Mouse (Mus musculus) mouse embryonic stem cell (cell line): ENCODE results near the gene Apln.

ENCODE experiments used
- in situ Hi-C, 2 experiments: fragments of 300-500 bp; cut with MboI; formaldehyde crosslinking; loops; 1 replicate in 1 of 2; 3 replicates in 1 of 2; pipeline ENCODE4 v1.14.3; 2019 to 2020; ENCODE audit warnings: low sequenced_read_pairs in 2 of 2, low pct_unique_long_range_greater_than_20kb in 1 of 2, mixed read lengths in 1 of 2; ENCODE audit not compliant: unreplicated experiment in 1 of 2

Gene Apln

DNA sequence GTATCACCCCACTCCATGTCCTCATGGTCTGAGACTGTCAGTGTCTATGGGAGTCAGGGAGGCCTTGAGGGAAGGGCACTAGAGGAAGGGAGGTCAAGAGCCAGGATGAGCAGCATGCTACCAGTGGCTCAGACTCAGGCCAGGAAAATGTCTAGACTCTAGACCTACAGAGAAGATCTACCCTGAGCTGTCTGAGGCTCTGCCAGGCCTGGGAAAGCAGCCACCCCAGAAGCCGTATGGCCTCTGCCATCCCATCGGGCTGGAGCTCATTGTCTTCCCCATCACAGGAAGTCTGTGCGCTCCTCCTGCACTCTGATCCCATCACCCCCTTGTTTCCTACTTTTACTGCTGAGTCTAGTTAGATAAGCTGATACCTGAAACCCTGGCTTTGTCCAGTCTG lies 4.1 kb downstream of the Apln start:
- in situ Hi-C loops: no loop called here

DNA sequence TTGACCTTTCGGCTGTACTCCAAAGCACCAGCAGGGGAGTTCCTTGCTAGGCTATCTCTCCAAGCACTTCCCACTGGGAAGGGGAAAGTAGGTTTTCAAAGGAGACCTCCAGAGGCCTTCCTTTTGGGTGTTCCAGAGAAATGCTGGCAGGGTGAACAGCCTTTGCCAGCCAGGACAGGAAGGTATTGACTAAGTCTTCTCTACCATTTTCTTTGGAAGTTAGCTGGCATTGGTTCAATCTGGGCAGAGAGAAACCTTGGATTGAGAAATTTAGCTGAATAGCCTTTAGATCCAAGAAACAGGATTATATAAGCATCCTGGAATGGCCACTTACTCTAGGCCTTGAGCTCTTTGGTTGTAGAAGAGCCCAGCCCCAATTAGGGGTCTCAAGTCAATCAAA lies 11.8 kb downstream of the Apln start:
- in situ Hi-C loops: loop anchor here (5.0 to 25.0 kb wide), 2 partner anchors 64 to 389 kb away; no protein-coding TSS in a partner anchor

- in situ Hi-C loops: loop anchor here (5.0 to 25.0 kb wide), 2 partner anchors 67 to 392 kb away; no protein-coding TSS in a partner anchor
Measured at GRCm38 (mm10) chrX:48019940-48020339, 14.7 kb downstream of the Apln start.

DNA sequence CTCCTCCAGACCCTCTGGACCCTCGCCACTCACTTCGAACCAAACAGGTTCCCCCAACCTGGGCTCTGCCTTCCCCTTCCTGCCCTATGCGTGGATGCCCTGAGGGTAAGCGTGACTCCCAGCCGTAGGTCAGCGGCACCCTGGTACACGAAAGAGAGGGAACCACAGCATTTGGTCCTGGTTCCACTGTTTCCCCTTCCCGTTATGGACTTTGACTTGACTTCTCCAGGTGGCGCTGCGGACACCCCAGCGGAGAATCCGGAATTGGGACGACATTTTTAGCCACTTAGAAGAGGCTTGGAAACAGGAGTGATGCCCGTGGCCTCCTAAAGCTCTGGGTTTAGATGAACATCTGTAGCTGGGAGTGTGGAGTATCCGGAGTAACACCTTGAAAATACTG lies 15.3 kb downstream of the Apln start:
- in situ Hi-C loops: loop anchor here in 1 of 2 experiments (25.0 kb wide), 1 partner anchor 393 kb away; no protein-coding TSS in a partner anchor

DNA sequence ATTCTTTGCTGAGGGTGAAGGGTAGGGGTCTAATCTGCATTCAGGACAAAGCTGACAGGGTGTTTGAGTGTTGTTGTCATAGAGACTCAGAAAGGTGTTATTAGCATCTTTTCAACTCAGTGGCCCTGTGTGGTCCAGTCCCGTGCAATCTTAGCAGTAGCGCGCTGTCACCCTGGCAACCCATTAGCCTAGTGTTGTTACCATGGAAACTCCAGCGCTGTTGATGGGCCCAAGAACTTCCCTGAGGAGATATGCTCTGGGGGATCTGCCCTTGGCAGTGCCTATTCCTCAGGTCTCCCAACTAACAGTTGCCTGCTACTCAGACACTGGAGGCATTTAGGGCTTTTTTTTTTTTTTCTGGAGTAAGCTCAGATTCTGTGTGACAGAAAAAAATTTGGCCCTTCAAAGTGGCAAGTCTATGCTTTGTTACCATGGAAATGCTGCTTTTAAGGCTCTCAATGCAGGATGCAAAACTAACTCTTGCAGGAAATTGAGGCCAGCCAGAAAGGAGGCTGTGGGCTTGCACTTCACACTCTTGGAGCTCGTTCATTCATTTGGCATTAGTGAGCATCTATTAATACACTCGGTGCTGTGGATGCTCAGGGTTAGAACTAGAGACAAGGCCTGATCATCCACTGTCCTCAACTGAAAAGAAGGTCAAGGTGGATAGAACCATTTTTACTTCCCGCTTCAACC lies 17.6 kb downstream of the Apln start:
- in situ Hi-C loops: loop anchor here in 1 of 2 experiments (25.0 kb wide), 1 partner anchor 395 kb away; no protein-coding TSS in a partner anchor

- in situ Hi-C loops: loop anchor here in 1 of 2 experiments (25.0 kb wide), 1 partner anchor 401 kb away; no protein-coding TSS in a partner anchor
Measured at GRCm38 (mm10) chrX:48011656-48012055, 23.0 kb downstream of the Apln start.

DNA sequence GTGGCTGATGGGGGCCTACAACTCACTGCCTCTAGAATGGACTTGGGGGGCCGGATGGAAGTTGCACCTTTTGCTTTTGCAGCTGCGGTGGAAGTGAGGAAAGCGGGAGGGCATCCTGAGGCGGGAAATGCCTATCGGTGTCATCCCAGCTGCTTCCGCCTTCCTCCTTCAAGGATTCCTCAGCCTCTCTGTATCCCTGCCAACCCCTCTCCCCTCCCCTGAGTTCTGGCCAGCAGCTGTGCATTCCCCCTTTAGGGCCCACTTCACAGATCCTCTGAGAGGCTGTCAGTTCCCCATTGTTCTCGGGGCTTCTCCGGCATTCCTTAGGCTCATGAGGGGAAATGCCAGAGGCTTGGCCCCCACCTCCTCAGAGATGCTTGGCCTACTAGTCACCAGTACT lies 28.6 kb downstream of the Apln start:
- in situ Hi-C loops: loop anchor here in 1 of 2 experiments (25.0 kb wide), 1 partner anchor 406 kb away; no protein-coding TSS in a partner anchor

GRCm38 (mm10) chrX:48004786-48005185 lies 29.9 kb downstream of the Apln start:
- in situ Hi-C loops: loop anchor here in 1 of 2 experiments (25.0 kb wide), 1 partner anchor 408 kb away; no protein-coding TSS in a partner anchor

GRCm38 (mm10) chrX:48001151-48001550 lies 33.5 kb downstream of the Apln start:
- in situ Hi-C loops: loop anchor here in 1 of 2 experiments (25.0 kb wide), 1 partner anchor 411 kb away; no protein-coding TSS in a partner anchor

- in situ Hi-C loops: loop anchor here (10.0 kb wide), 2 partner anchors 106 to 406 kb away; partner anchors contain the start of gene Xpnpep2 (in 1 of the 2)
Measured at GRCm38 (mm10) chrX:47998412-47998811, 36.2 kb downstream of the Apln start.

GRCm38 (mm10) chrX:47992606-47993005 lies 42.0 kb downstream of the Apln start:
- in situ Hi-C loops: loop anchor here (10.0 kb wide), 2 partner anchors 112 to 412 kb away; partner anchors contain the start of gene Xpnpep2 (in 1 of the 2)

- in situ Hi-C loops: no loop called here
Measured at GRCm38 (mm10) chrX:47988024-47988423, 46.6 kb downstream of the Apln start.

DNA sequence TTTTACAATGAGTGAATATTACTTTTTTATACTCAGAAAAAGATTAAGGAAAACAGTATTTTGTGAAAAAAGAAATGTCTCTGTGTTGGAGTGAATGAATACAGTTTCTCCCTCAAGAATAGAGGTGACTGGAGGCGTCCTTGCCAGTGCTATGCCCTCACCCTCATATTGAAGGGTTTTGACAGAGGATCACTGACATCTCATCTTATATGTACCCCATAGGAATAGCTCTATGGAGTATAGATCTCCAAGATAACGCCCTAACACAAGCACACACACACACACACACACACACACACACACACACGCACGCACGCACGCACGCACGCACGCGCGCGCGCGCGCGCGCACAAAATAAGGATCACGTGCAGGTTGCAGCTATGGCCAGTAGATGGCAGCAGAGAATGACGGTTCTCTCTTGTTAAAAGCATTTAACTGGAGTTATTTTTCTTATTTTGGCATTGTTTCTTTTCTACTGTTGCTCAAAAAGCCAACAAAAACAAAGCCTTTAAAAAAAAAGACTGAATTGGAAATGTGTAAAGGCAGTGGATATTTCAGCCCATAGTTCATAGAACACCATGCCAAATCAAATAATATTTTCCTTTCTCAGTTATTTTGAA lies 49.5 kb downstream of the Apln start:
- in situ Hi-C loops: no loop called here

- in situ Hi-C loops: no loop called here
Measured at GRCm38 (mm10) chrX:47977078-47977477, 57.6 kb downstream of the Apln start.

DNA sequence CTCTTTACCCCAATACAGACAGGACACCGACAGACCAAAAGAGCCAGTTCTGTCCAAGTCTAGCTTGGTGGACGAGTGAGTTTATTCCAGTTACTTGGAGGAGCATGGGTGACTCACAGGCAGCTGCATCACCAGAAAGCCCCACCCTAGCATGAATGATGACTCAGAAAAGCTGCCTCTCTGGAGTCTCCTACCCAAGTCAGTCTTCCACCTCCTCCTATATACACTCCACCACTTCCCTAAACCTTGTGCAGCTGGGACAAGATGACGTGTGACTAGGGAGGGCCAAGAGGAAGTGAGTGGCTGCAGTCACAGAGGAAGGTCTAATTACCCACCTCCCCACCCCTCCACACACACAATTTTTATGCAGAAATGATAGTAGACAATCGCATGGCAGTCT lies 58.1 kb downstream of the Apln start:
- in situ Hi-C loops: no loop called here
